Mouse (Mus musculus): Measurements from ENCODE around the gene Atxn1. TPM values are rescaled to one million over a fixed set of nuclear protein-coding genes. Genes with fewer than 3 reads are reported as not detected.

Gene Atxn1
- total and polyA plus RNA-seq, 2 experiments from 2014 or later: 12.0 to 31.4 TPM

- 0 out of 2 replicates have a peak, but pooled peaks cover 3% of the 10 kb centered on the region for H3K4me1 ChIP-seq (ENCODE audit: insufficient read depth, low read length)
- H3K4me2 ChIP-seq (ENCODE audit: low read depth, low read length, poor library complexity, severe bottlenecking): no peak overlapping the region
- TF ChIP-seq CTCF (IDR thresholded peaks at IDR 0.05): no peak
- 0 out of 2 replicates have a peak overlapping the region, but pooled peaks have one; percentile 12 for H3K27ac ChIP-seq (ENCODE audit: low read depth, low read length)
- no peaks in the 10 kb centered on the region for H3K36me3 ChIP-seq (ENCODE audit: insufficient read depth, low read length)
- H3K9me3 ChIP-seq (ENCODE audit: low read length): no peaks in the 10 kb centered on the region
- DNase-seq (ENCODE audit: low spot score) (no peak), ATAC-seq (ENCODE audit: low FRiP score) (no peak)
- 78% methylated on average over 8 of the region's 8 CpGs for WGBS
- no peaks in the 10 kb centered on the region for H3K27me3 ChIP-seq (ENCODE audit: insufficient read depth, low read length)
- no peak overlapping the region for H3K9ac ChIP-seq (replicated peaks; ENCODE audit: low read length, poor library complexity, severe bottlenecking)
- H3K4me3 ChIP-seq (ENCODE audit: low read depth, low read length): no peak overlapping the region
These were observed 137.7 kb downstream of the Atxn1 start for GRCm38 (mm10) chr13:45827046-45827596.

GRCm38 (mm10) chr13:45822491-45822829 lies 142.3 kb downstream of the Atxn1 start:
- Histone ChIP-seq H3K27me3 (ENCODE audit: insufficient read depth, low read length) (no peaks in the 10 kb centered on the region), H3K4me3 (ENCODE audit: low read depth, low read length) (no peak overlapping the region), H3K4me2 (ENCODE audit: low read depth, low read length, poor library complexity, severe bottlenecking) (no peak overlapping the region), H3K27ac (ENCODE audit: low read depth, low read length) (no peak overlapping the region; the same call in 1 of the 2 replicates), H3K9me3 (ENCODE audit: low read length) (no peaks in the 10 kb centered on the region), H3K9ac (replicated peaks; ENCODE audit: low read length, poor library complexity, severe bottlenecking) (no peak overlapping the region), H3K36me3 (ENCODE audit: insufficient read depth, low read length) (no peaks in the 10 kb centered on the region), H3K4me1 (ENCODE audit: insufficient read depth, low read length) (0 out of 2 replicates have a peak, but pooled peaks cover 2% of the 10 kb centered on the region)
- 76% methylated on average over 4 of the region's 4 CpGs for WGBS
- TF ChIP-seq CTCF (IDR thresholded peaks at IDR 0.05): no peak
- ATAC-seq (ENCODE audit: low FRiP score) (no peak), DNase-seq (ENCODE audit: low spot score) (no peak)

GRCm38 (mm10) chr13:45821764-45822490 lies 142.9 kb downstream of the Atxn1 start:
- no peaks in the 10 kb centered on the region for H3K36me3 ChIP-seq (ENCODE audit: insufficient read depth, low read length)
- H3K4me2 ChIP-seq (ENCODE audit: low read depth, low read length, poor library complexity, severe bottlenecking): no peak overlapping the region
- no peak for DNase-seq (ENCODE audit: low spot score)
- peak overlapping the region; percentile 51; the same call in 1 of the 2 replicates for H3K27ac ChIP-seq (ENCODE audit: low read depth, low read length)
- no peak overlapping the region for H3K4me3 ChIP-seq (ENCODE audit: low read depth, low read length)
- H3K9me3 ChIP-seq (ENCODE audit: low read length): no peaks in the 10 kb centered on the region
- TF ChIP-seq CTCF (IDR thresholded peaks at IDR 0.05): no peak
- ATAC-seq (ENCODE audit: low FRiP score): no peak
- H3K27me3 ChIP-seq (ENCODE audit: insufficient read depth, low read length): no peaks in the 10 kb centered on the region
- WGBS: 84% methylated on average over 7 of the region's 7 CpGs
- no peaks in the 10 kb centered on the region for H3K4me1 ChIP-seq (ENCODE audit: insufficient read depth, low read length)
- H3K9ac ChIP-seq (replicated peaks; ENCODE audit: low read length, poor library complexity, severe bottlenecking): no peak overlapping the region

DNA sequence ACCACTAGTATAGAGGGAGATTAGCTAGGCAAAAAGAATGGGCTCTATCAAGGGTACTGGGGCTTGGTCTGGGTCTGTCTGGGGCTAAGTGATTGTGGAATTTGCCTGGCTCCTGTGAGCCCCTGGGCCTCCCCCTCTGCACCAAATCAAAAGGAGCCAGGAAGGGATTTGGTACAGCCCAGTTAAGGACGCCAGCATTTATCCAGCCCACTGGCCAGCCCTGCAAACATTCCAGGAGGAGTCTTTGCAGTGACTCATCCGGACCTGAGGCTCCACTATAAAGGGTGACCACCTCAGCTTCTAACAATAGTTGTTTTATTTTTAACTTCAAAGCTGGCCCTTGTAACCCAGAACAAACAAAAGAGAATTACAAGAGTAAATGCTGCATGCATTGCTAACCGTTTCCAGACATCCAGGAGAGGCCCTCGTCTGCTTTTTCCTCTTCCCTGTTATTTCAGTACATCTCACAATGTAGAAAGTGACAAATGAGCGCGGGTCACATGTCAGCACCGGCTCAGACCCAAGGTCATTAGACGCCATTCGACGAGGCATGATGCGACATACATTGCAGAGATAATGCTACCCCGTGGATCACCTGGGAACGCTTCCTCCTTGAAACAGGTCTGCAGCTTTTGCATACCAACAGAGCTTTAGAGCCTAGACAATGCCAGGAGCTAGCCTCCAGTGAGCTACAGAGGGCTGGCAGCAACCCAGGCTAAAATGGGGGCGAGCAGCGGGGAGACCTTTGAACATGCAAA lies 144.2 kb downstream of the Atxn1 start:
- Histone ChIP-seq H3K36me3 (ENCODE audit: insufficient read depth, low read length) (no peaks in the 10 kb centered on the region), H3K27me3 (ENCODE audit: insufficient read depth, low read length) (no peaks in the 10 kb centered on the region), H3K9me3 (ENCODE audit: low read length) (no peaks in the 10 kb centered on the region), H3K9ac (replicated peaks; ENCODE audit: low read length, poor library complexity, severe bottlenecking) (no peak overlapping the region), H3K27ac (ENCODE audit: low read depth, low read length) (no peak overlapping the region), H3K4me3 (ENCODE audit: low read depth, low read length) (no peak overlapping the region), H3K4me2 (ENCODE audit: low read depth, low read length, poor library complexity, severe bottlenecking) (no peak overlapping the region), H3K4me1 (ENCODE audit: insufficient read depth, low read length) (no peaks in the 10 kb centered on the region)
- no peak for ATAC-seq (ENCODE audit: low FRiP score)
- 48% methylated on average over 15 of the region's 15 CpGs for WGBS
- TF ChIP-seq CTCF (IDR thresholded peaks at IDR 0.05): no peak
- no peak for DNase-seq (ENCODE audit: low spot score)

DNA sequence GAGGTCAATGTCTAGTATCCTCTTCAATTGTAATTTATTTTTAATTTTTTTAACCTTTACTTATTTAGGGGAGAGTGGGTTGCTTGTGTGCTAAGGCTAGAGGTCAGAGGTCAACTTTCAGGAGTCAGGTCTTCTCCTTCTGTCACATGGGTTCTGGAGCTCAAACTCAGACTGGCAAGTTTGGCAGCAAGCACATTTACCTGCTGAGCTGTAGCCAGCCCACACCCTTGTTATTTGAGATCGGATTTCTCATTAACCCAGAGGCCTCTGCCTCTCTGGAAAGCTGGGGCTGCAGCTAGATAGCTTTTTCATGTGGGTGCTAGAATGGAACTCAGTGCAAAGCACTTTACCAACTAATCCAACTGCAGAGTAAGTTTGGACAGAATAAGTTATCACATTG lies 148.1 kb downstream of the Atxn1 start:
- 66% methylated on average over 1 of the region's 1 CpGs for WGBS
- DNase-seq (ENCODE audit: low spot score): no peak
- no peak overlapping the region for H3K4me3 ChIP-seq (ENCODE audit: low read depth, low read length)
- H3K27me3 ChIP-seq (ENCODE audit: insufficient read depth, low read length): no peaks in the 10 kb centered on the region
- H3K9me3 ChIP-seq (ENCODE audit: low read length): no peaks in the 10 kb centered on the region
- TF ChIP-seq CTCF (IDR thresholded peaks at IDR 0.05): no peak
- no peak overlapping the region for H3K27ac ChIP-seq (ENCODE audit: low read depth, low read length)
- no peaks in the 10 kb centered on the region for H3K4me1 ChIP-seq (ENCODE audit: insufficient read depth, low read length)
- ATAC-seq (ENCODE audit: low FRiP score): no peak
- no peaks in the 10 kb centered on the region for H3K36me3 ChIP-seq (ENCODE audit: insufficient read depth, low read length)
- H3K9ac ChIP-seq (replicated peaks; ENCODE audit: low read length, poor library complexity, severe bottlenecking): no peak overlapping the region
- H3K4me2 ChIP-seq (ENCODE audit: low read depth, low read length, poor library complexity, severe bottlenecking): no peak overlapping the region

Data from midbrain, postnatal 0 days (tissue).